Mouse (Mus musculus) cerebellum, adult 9-11 months (tissue): ENCODE results near the gene Vamp8.
A peak's percentile ranks its signal among the peaks of the same experiment; 100 is the strongest.

Experiments used
- DNase-seq: peaks from one replicate; pipeline ENCODE4 v3.0.0; 2022

Gene Vamp8

GRCm38 (mm10) chr6:72348411-72348810 is 42.1 kb downstream of the Vamp8 start:
- DNase-seq, result peak; percentile 36

DNA sequence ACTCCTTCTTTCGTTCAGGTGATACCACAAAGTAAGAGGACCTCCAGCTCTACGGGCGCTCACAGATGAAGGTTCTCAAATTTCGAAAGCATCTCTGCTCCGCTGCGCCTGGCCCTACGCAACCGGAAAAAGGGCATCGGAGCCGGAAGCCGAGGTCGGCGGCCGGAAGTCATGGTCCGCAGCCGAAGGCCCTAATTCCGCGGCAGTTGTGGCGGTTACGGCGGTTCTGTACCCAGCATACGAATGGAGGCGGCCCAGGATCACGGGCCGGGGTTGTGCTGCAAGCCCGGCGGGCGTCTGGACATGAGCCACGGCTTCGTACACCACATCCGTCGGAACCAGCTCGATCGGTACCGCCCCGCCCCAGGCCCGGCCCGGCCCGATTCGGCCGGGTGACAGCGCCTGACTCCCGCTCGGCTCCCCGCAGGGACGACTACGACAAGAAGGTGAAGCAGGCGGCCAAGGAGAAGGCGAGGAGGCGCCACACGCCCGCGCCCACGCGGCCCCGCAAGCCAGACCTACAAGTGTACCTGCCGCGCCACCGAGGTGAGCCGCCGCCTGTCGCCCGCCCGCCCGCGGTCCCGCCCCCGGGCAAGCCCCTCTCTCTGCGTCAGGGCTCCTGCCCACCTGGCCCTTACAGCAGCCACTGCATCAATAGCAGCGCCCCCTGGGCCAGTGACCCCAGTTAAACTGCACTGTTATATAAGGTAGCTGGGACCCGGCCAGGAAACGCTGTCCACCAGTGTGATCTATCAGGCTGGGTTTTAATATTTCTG is 43.1 kb downstream of the Vamp8 start, which contains the start of gene 0610030E20Rik:
Gene 0610030E20Rik, plus strand, starts transcription at position 152 of the 776 bp plus-strand sequence.
- DNase-seq, result peak; percentile 85

DNA sequence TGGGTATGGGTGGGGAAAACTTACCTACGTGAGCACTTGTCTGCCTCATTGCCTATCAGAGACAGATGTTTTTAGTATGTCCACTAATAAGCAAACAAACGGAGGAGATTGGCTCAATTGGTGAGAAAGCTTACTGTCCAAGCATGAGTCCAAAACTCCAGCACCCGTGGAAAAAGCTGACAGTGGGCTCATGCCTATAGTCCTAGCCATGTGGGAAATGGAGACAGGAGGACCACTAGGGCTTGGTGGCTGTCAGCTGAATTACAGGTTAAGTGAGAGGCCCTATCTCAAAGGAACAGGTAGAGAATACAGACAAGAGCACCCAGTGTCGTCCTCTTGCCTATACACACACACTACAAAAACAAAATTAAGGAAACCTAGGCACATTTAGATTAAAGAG is 44.2 kb downstream of the Vamp8 start:
- peak; percentile 30 for DNase-seq

GRCm38 (mm10) chr6:72345633-72346032 is 44.9 kb downstream of the Vamp8 start:
- no peak for DNase-seq

DNA sequence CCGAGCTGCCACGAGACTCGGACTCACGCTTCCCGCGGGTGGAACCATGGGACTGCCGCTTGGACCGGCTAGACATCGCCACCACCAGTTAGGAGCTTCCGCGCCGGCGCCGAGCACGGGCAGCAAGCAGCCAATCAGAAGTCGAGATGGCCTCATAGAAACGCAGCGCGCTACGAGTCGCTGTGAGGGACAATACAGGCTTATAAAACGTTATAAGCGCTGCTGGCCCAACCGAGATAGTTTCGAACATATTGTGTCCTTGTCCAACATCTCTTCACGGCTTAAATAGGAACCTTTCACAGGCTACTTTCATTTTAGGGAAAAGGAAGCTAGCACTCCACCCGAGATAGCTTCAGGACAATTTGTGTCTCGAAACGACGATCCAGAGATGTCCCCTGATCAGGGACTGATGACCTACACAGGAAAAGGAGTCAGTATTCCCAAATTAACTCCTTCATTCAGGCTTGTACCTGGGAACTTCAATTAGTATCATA is 45.4 kb downstream of the Vamp8 start, which contains the start of gene Usp39:
Gene Usp39, minus strand, starts transcription at position 111 of the 494 bp plus-strand sequence.
- DNase-seq, result peak; percentile 94

DNA sequence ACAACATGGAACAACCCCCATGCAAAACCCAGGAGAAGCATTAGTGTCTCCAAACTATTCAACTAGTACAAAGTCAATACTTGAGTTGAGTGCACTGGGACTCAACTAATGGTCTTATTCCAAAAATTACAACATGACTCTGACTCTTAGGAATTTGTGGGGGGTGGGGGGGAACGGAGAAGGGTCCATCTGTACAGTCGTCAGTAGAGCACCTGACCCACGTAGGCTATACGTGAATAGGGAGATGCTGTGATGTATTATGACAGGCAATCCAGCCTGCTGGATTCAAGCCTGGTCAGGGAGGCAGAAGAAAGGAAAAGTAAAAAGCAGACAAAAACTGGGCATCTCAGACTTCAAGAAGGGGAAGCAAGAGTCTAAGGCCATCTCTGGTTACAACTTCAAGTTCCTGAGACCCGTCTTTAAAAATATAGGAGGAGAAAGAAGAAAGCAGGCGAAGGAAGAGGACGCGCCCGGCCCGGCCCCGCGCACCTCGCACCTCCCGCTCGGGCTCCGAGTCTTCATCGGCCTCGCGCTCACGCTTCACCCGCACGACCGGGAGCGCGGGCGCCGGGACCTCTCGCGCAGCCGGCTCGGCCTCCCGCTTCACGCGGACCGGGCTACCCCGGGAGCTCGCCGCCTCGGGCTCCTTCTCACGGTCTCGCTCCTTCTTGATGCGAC is 46.0 kb downstream of the Vamp8 start:
- no peak for DNase-seq

DNA sequence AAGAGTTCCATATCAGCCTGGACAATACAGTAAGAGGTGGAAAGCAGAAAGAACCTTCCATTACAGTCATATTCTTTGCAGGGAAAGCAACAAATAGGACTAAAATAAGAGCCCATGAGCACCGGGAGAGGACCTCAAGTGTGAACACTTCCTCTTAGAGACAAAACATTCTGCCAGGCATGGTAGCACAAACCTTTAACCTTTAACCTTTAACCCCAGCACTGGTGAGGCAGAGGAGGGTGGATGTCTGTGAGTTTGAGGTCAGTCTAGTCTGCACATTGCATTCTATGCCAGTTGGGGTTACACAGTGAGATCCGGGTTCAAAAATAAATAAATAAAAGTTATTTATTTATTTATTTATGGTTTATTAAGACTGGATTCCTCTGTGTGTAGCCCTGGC is 50.0 kb downstream of the Vamp8 start:
- DNase-seq, result no peak
